Mouse (Mus musculus) kidney, embryonic 14.5 days (tissue): ENCODE results near the gene Apobec4. TPM values are rescaled to one million over a fixed set of nuclear protein-coding genes. Genes with fewer than 3 reads are reported as not detected.
"Not testable (repeated sequence)": the region's sequence is repeated elsewhere in the genome, so short reads cannot be mapped to it uniquely, and the experiment has no call there.

Source experiments
- ATAC-seq: fragments of 200-750 bp; cut with Nextera tagmentation; 2 replicates; pipeline ENCODE4 v1.8.0; 2017; ENCODE audit warnings: moderate number of reproducible peaks, mild to moderate bottlenecking, moderate TSS enrichment, moderate library complexity; ENCODE audit not compliant: low FRiP score, low TSS enrichment
- H3K27ac ChIP-seq: fragments of 300-500 bp; sonication (generic); 2 replicates; pipeline ENCODE4 v1.5.1; 2014; ENCODE audit warnings: low read depth, mild to moderate bottlenecking, low read length, moderate library complexity, mixed read lengths
- H3K27me3 ChIP-seq: fragments of 300-500 bp; sonication (generic); 2 replicates; pipeline ENCODE4 v1.6.1; 2014; ENCODE audit warnings: mild to moderate bottlenecking, low read length; ENCODE audit not compliant: control insufficient read depth, insufficient read depth
- H3K36me3 ChIP-seq: fragments of 300-500 bp; sonication (generic); 2 replicates; pipeline ENCODE4 v1.6.1; 2014; ENCODE audit warnings: low read length, mixed read lengths; ENCODE audit not compliant: control insufficient read depth, insufficient read depth
- H3K4me1 ChIP-seq: fragments of 300-500 bp; sonication (generic); 2 replicates; pipeline ENCODE4 v1.6.1; 2014; ENCODE audit warnings: low read length, mixed read lengths; ENCODE audit not compliant: control insufficient read depth, insufficient read depth
- H3K4me2 ChIP-seq: fragments of 300-500 bp; sonication (generic); replicated peaks from 2 replicates; pipeline ENCODE4 v1.6.1; 2014; ENCODE audit warnings: low read depth, mild to moderate bottlenecking, low read length
- H3K4me3 ChIP-seq: fragments of 300-500 bp; sonication (generic); 2 replicates; pipeline ENCODE4 v1.5.1; 2014; ENCODE audit warnings: mild to moderate bottlenecking, low read length
- H3K9ac ChIP-seq: fragments of 300-500 bp; sonication (generic); 2 replicates; pipeline ENCODE4 v1.6.1; 2014; ENCODE audit warnings: low read depth, mild to moderate bottlenecking, low read length, moderate library complexity
- H3K9me3 ChIP-seq: fragments of 300-500 bp; sonication (generic); 2 replicates; pipeline ENCODE4 v1.6.1; 2016; ENCODE audit warnings: low read length; ENCODE audit not compliant: control insufficient read depth
- WGBS: fragments of 180-500 bp; shearing (Covaris S2); extraction: QIAGEN DNeasy Blood & Tissue Kit; methylation state at CpG from one replicate; pipeline ENCODE4 v1.1.7; 2014; 5-methylcytosine and 5-hydroxymethylcytosine counted together
- polyA plus RNA-seq: library from polyadenylated mRNA; unstranded; fragments of >200 nt; fragmentation: Nextera tagmentation; extraction: Ambion mirVana; gene quantifications from 2 replicates; pipeline ENCODE4 v1.2.1, GENCODE M21; 2014

Gene Apobec4
- polyA plus RNA-seq, 1 experiment from 2014 or later, result not detected

DNA sequence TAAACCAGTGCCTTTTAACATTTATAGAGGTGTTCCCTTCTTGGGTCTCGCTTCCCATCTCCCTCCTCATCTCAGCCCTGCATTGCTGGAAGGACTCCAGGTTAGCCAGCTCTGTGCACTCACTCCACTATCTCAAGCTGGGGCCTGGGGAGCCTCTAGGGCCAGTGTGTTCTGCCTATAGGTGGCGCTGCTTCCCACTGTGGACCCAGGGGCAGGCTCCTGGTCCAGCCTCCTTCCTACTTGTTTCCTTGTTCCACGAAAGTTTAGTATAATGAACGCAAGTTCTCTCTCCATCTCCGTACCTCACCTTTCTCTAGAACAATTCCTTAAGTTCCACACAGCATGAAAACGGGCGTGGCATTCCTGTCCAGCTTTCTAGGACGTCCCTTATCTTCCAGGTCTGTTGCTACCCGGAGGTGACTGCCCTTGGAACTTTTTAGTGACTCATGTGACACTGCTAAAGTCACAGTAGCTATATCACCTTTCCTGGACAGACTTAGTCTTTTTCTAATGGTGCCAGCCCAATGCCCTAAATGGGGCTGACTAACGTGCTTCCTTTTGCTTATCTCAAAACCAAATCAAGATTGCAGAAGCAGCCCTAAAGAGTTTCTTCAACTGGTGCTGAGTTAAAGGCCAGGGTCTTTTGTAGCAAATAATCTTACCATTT is 28.9 kb downstream of the Apobec4 start:
- H3K4me1 ChIP-seq, result no peaks in the 10 kb centered on the region

DNA sequence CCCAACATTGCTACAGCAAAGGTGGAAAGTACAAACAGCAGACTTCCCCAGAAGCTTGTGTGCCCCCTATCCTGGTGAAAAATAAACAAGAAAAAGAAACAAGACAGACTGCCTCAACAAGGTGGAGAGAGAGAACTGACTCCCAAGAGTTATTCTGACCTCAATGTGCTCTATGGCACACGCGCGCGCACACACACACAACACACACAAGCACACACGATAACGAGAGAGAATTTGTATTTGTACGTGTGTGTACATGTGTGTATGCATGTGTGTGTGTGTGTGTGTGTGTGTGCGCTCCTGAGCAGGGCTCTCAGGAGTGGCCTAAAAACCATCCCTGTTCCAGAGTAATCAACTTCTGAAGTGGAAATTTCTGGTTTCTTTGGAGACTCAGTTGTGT is 34.3 kb downstream of the Apobec4 start:
- no peak for ATAC-seq
- WGBS, result 98% methylated on average over 8 of the region's 8 CpGs
- Histone ChIP-seq H3K4me1 (no peaks in the 10 kb centered on the region), H3K27me3 (no peaks in the 10 kb centered on the region), H3K27ac (no peak overlapping the region), H3K36me3 (no peaks in the 10 kb centered on the region), H3K4me3 (no peak overlapping the region), H3K9me3 (no peaks in the 10 kb centered on the region), H3K4me2 (no peak overlapping the region), H3K9ac (no peak overlapping the region)

More for the DNA sequence above, 28.9 kb downstream of the Apobec4 start:
- Histone ChIP-seq H3K4me2 (no peak overlapping the region), H3K36me3 (peaks cover 16% of the 10 kb centered on the region), H3K27me3 (no peaks in the 10 kb centered on the region), H3K9ac (no peak overlapping the region), H3K9me3 (no peaks in the 10 kb centered on the region), H3K4me3 (no peak overlapping the region), H3K27ac (no peak overlapping the region)
- WGBS, result 39% methylated on average over 10 of the region's 10 CpGs
- peak; percentile 81 for ATAC-seq

DNA sequence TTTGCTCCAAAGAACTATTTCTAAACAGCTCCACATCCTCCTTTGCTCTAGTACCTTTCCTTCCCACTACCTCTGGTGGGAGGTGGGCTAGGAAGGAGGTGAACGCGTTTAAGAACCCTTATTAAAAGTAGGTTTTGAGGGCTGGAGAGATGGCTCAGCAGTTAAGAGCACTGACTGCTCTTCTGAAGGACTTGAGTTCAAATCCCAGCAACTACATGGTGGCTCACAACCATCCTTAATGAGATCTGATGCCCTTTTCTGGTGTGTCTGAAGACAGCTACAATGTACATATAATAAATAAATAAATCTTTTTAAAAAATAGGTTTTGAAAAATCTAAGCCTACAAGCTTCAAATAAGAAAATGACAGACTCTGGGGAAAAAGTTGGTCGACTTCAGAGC is 35.1 kb downstream of the Apobec4 start:
- H3K27ac ChIP-seq, H3K36me3 ChIP-seq, H3K4me3 ChIP-seq, ATAC-seq, H3K9me3 ChIP-seq, H3K9ac ChIP-seq, H3K4me1 ChIP-seq, H3K27me3 ChIP-seq, H3K4me2 ChIP-seq: not testable (repeated sequence)
- WGBS, result 78% methylated on average over 3 of the region's 3 CpGs

DNA sequence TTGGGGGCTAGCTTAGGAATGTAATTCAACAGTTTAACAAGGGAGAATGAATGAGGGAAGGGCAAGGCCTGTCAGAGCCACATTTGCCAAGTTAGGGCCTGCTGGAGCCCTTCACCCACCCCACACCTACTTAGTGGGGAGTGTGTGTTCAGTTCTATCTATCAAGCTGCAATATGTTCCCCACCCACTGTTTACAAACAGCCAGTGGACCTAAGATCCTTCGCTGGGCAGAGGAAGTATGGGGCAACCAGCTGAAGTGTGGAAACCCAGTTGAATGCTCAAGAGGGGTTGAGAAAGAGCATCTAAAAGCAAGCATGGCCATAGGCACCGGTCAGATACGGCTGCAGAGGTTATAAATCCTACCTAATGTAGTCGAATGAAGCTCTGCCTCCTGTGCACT is 36.6 kb downstream of the Apobec4 start:
- no peaks in the 10 kb centered on the region for H3K9me3 ChIP-seq
- no peak overlapping the region for H3K9ac ChIP-seq
- no peak overlapping the region for H3K4me2 ChIP-seq
- H3K4me1 ChIP-seq, result peaks cover 10% of the 10 kb centered on the region; the same call in 1 of the 2 replicates
- H3K27me3 ChIP-seq, result no peaks in the 10 kb centered on the region
- H3K4me3 ChIP-seq, result no peak overlapping the region
- ATAC-seq, result no peak
- no peak overlapping the region for H3K27ac ChIP-seq
- H3K36me3 ChIP-seq, result no peaks in the 10 kb centered on the region
- WGBS, result 83% methylated on average over 4 of the region's 4 CpGs

DNA sequence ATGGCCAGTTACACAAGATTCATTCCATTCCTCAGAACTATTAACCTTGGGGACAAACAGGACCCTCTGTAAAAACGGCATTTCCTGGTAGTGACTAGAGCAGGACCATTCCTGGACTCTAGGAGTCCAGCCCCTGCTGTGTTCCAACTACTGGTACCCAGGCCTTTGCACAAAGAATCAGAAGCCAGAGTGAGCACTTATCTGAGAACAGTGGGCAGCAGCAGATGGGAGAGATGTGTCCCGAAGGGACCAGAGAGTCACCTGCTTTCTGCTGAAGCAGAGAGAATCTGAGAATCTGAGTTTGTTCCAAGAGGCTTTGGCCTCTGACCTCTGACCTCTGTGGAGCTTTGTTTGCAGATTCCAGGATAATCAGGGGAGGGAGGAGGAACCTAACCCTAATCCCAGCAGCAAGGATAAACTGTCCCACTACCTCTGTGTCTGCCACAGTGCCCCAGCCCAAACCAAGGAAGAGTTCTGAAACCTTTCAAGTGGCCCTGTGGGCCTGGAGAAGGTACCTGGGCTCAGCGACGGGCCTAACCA is 37.8 kb downstream of the Apobec4 start:
- Histone ChIP-seq H3K36me3 (no peaks in the 10 kb centered on the region), H3K27me3 (no peaks in the 10 kb centered on the region), H3K4me1 (peaks cover 10% of the 10 kb centered on the region; the same call in 1 of the 2 replicates), H3K9me3 (no peaks in the 10 kb centered on the region), H3K27ac (no peak overlapping the region), H3K9ac (no peak overlapping the region), H3K4me2 (no peak overlapping the region), H3K4me3 (no peak overlapping the region)
- WGBS, result 41% methylated on average over 4 of the region's 4 CpGs
- ATAC-seq, result no peak

DNA sequence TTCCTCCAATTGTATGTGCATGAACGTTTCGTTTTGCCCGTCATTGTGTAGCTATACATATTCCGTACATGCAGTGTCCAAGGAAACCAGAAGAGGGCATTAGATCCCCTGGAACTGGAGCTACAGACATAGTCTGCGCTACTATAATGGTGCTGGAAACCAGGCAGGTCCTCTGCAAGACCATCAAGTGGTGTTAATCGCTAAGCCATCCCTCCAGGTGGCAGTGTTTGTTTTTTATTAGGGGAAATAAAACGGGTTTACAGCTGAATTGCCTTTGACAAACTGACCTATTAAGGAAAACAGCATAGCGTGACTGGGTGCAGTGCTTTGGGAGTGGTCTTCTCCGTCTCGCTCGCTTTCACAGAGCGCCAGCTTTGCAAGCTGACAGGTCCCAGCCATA is 39.9 kb downstream of the Apobec4 start:
- H3K4me2 ChIP-seq, result peak overlapping the region; percentile 15; the same call in 1 of the 2 replicates
- peak; percentile 61 for ATAC-seq

DNA sequence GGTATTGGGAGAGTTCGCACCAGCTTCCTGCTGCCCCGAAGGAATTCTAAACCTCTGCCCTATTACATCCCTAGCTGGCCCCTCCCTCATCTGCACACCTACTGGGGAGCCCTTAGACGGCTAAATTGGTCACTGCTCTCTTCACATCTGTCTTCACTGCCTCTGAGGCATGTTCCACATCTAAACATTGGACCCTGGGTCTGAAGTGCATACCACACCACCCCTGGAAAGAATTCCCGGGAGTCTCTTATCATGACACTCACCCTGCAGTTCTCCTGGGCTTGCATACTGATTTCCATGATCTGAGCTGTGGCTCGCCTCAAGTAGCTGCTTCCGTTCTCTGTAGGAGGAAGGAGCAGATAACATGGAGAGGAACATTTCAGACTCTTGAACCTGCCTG is 40.5 kb downstream of the Apobec4 start:
- no peaks in the 10 kb centered on the region for H3K27me3 ChIP-seq
- H3K4me3 ChIP-seq, result no peak overlapping the region
- no peaks in the 10 kb centered on the region for H3K9me3 ChIP-seq
- H3K9ac ChIP-seq, result no peak overlapping the region
- H3K4me2 ChIP-seq, result peak overlapping the region; percentile 15; the same call in 1 of the 2 replicates
- H3K4me1 ChIP-seq, result peaks cover 10% of the 10 kb centered on the region; the same call in 1 of the 2 replicates
- H3K27ac ChIP-seq, result peak overlapping the region; percentile 76
- WGBS, result 1% methylated on average over 6 of the region's 6 CpGs
- peak; percentile 60 for ATAC-seq
- no peaks in the 10 kb centered on the region for H3K36me3 ChIP-seq

More for the DNA sequence above, 39.9 kb downstream of the Apobec4 start:
- Histone ChIP-seq H3K4me1 (peaks cover 10% of the 10 kb centered on the region; the same call in 1 of the 2 replicates), H3K9me3 (no peaks in the 10 kb centered on the region), H3K36me3 (no peaks in the 10 kb centered on the region), H3K4me3 (no peak overlapping the region), H3K9ac (no peak overlapping the region), H3K27ac (no peak overlapping the region), H3K27me3 (no peaks in the 10 kb centered on the region)
- 9% methylated on average over 12 of the region's 12 CpGs for WGBS

DNA sequence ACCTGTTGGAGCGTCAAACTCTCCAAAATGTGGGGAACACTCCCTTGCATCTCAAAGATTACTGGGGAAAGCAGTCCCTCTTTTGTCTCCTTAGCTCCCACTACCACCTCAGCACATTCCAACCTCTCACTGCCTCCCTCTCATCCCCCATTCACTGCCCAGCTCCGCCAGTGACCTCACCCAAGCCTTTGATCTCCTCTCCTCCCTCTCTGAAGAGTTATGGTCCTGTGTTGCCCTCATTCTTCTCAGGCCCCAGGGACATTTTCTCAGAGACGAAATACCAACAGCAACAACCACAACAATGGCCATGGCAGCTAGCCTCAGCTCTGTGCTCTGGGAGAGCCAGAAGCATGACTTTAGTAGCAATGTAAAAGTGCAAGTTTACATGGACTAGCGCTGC is 40.9 kb downstream of the Apobec4 start:
- H3K4me2 ChIP-seq, result no peak overlapping the region
- H3K36me3 ChIP-seq, result no peaks in the 10 kb centered on the region
- peak overlapping the region; percentile 76 for H3K27ac ChIP-seq
- no peaks in the 10 kb centered on the region for H3K9me3 ChIP-seq
- H3K4me3 ChIP-seq, result no peak overlapping the region
- peaks cover 10% of the 10 kb centered on the region; the same call in 1 of the 2 replicates for H3K4me1 ChIP-seq
- no peaks in the 10 kb centered on the region for H3K27me3 ChIP-seq
- no peak overlapping the region for H3K9ac ChIP-seq
- 15% methylated on average over 4 of the region's 4 CpGs for WGBS
- peak; percentile 58; the same call in 1 of the 2 replicates for ATAC-seq

DNA sequence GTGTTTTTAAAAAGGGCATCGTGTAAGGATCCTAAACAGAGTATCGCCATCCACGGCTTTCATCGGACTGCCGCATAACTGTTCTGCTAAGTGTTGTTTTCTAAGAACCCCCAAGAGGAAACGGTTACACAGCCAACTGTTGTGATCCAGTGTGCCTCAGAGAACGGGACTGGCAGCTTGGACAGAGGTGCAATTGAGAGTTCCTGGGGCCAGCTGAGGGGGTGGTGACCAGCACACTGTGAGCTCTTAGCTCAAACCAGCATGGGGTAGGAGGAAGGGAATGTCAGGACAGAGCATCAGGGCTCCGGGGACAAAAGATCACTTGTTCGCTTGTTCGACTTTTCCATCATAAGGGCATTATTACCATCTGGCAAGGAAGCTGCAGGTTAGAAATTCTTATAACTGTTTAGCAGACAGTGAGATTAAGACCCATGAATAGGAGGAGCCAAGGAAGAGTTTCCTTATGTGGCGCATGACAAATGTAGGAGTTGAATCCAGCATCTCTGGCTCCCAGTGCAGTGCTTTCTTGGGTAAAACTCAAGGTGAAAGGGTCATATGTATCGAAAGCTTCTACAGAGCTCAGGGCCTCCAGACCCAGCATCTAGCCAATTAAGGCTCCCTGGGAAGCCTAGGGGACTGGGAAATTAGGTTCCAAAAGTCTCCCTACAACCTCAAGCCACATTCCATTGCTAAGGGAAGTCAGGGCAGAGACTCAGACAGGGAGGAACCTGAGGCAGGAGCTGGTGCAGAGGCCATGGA is 42.6 kb downstream of the Apobec4 start:
- H3K36me3 ChIP-seq, result no peaks in the 10 kb centered on the region
- no peaks in the 10 kb centered on the region for H3K9me3 ChIP-seq
- H3K4me2 ChIP-seq, result no peak overlapping the region
- H3K27ac ChIP-seq, result no peak overlapping the region
- 56% methylated on average over 12 of the region's 12 CpGs for WGBS
- H3K4me3 ChIP-seq, result no peak overlapping the region
- no peaks in the 10 kb centered on the region for H3K27me3 ChIP-seq
- no peak overlapping the region for H3K9ac ChIP-seq
- no peak for ATAC-seq
- peaks cover 10% of the 10 kb centered on the region; the same call in 1 of the 2 replicates for H3K4me1 ChIP-seq
